Mouse (Mus musculus): ENCODE results near the gene Sp9.

Gene Sp9

GRCm38 (mm10) chr2:73274119-73274920, 2.6 kb downstream of the Sp9 start:
- DNase-seq (ENCODE audit: low read depth in 1 of 2, low spot score in 2 of 2): peak in 1 of 2 experiments; percentile 44

GRCm38 (mm10) chr2:73275261-73276040, 3.7 kb downstream of the Sp9 start:
- DNase-seq (ENCODE audit: low read depth in 1 of 2, low spot score in 2 of 2): no peak

GRCm38 (mm10) chr2:73276141-73276571, 4.4 kb downstream of the Sp9 start:
- DNase-seq (ENCODE audit: low read depth in 1 of 2, low spot score in 2 of 2): no peak

- peak in 1 of 2 experiments; percentile 15 for DNase-seq (ENCODE audit: low read depth in 1 of 2, low spot score in 2 of 2)
Observed at GRCm38 (mm10) chr2:73277021-73277708, 5.4 kb downstream of the Sp9 start.

GRCm38 (mm10) chr2:73277709-73278075, 6.0 kb downstream of the Sp9 start:
- no peak for DNase-seq (ENCODE audit: low read depth in 1 of 2, low spot score in 2 of 2)

GRCm38 (mm10) chr2:73278131-73278854, 6.6 kb downstream of the Sp9 start:
- DNase-seq (ENCODE audit: low read depth in 1 of 2, low spot score in 2 of 2): peak in 1 of 2 experiments; percentile 72

- DNase-seq (ENCODE audit: low read depth in 1 of 2, low spot score in 2 of 2): no peak
Observed at GRCm38 (mm10) chr2:73278869-73279268, 7.1 kb downstream of the Sp9 start.

- no peak for DNase-seq (ENCODE audit: low read depth in 1 of 2, low spot score in 2 of 2)
Observed at GRCm38 (mm10) chr2:73279271-73280038, 7.7 kb downstream of the Sp9 start.

- DNase-seq (ENCODE audit: low read depth in 1 of 2, low spot score in 2 of 2): no peak
Observed at GRCm38 (mm10) chr2:73280356-73281047, 8.8 kb downstream of the Sp9 start.

- DNase-seq (ENCODE audit: low read depth in 1 of 2, low spot score in 2 of 2): no peak
Observed at GRCm38 (mm10) chr2:73281048-73281661, 9.4 kb downstream of the Sp9 start.

- DNase-seq (ENCODE audit: low read depth in 1 of 2, low spot score in 2 of 2): no peak
Observed at GRCm38 (mm10) chr2:73281707-73282106, 10.0 kb downstream of the Sp9 start.

GRCm38 (mm10) chr2:73285630-73286029, 13.9 kb downstream of the Sp9 start:
- DNase-seq (ENCODE audit: low read depth in 1 of 2, low spot score in 2 of 2): no peak

GRCm38 (mm10) chr2:73291130-73291529, 19.4 kb downstream of the Sp9 start:
- DNase-seq (ENCODE audit: low read depth in 1 of 2, low spot score in 2 of 2): no peak

GRCm38 (mm10) chr2:73295023-73295422, 23.3 kb downstream of the Sp9 start:
- DNase-seq (ENCODE audit: low read depth in 1 of 2, low spot score in 2 of 2): no peak

- no peak for DNase-seq (ENCODE audit: low read depth in 1 of 2, low spot score in 2 of 2)
Observed at GRCm38 (mm10) chr2:73298154-73298553, 26.4 kb downstream of the Sp9 start.

- DNase-seq (ENCODE audit: low read depth in 1 of 2, low spot score in 2 of 2): no peak
Observed at GRCm38 (mm10) chr2:73298841-73299240, 27.1 kb downstream of the Sp9 start.

- DNase-seq (ENCODE audit: low read depth in 1 of 2, low spot score in 2 of 2): no peak
Observed at GRCm38 (mm10) chr2:73301979-73302378, 30.3 kb downstream of the Sp9 start.

GRCm38 (mm10) chr2:73302722-73303121, 31.0 kb downstream of the Sp9 start:
- no peak for DNase-seq (ENCODE audit: low read depth in 1 of 2, low spot score in 2 of 2)

GRCm38 (mm10) chr2:73304506-73304905, 32.8 kb downstream of the Sp9 start:
- no peak for DNase-seq (ENCODE audit: low read depth in 1 of 2, low spot score in 2 of 2)

All from monocyte, adult 2 months (primary cell).